Mouse (Mus musculus) embryo, embryonic 10.5 days (tissue): Measurements from ENCODE around the gene Rpl19.

Source experiments
- DNase-seq: peaks from one replicate; pipeline ENCODE4 v3.0.0-alpha.2; 2015; ENCODE audit warnings: low spot score

Rpl19 gene

GRCm38 (mm10) chr11:98022555-98023371 is 3.7 kb upstream of the Rpl19 start, which contains the start of gene Cacnb1:
Gene Cacnb1 (minus strand): TSS chr11:98023034.
- DNase-seq, result peak; percentile 84

DNA sequence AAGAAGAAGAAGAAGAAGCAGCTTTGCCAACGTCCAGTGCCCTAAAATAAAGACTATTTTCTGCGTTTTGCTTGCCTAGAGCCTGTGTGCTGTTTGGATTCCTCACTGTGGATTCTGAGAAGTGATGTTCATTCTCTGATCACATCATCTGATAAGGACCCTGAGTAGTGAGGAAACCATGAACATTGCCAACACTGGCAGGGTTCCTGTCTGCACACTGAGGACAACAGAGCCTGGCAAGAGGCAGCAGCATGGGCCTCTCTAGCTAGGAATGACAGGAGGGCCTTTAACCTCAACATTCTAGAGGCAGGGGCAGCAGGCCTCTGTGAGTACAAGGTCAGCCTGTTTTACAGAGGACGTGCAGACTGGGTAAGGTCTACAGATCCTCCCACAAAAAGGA is 2.0 kb upstream of the Rpl19 start:
- DNase-seq, result no peak

GRCm38 (mm10) chr11:98026248-98026569 is 301 bp upstream of the Rpl19 start:
- no peak for DNase-seq

GRCm38 (mm10) chr11:98027297-98027688 is 783 bp downstream of the Rpl19 start:
- DNase-seq, result no peak

- no peak for DNase-seq
Observed at GRCm38 (mm10) chr11:98027785-98028184, 1.3 kb downstream of the Rpl19 start.

- DNase-seq, result no peak
Observed at GRCm38 (mm10) chr11:98030701-98031442, 4.4 kb downstream of the Rpl19 start.

- DNase-seq, result peak; percentile 93
Observed at GRCm38 (mm10) chr11:98031443-98031770, 4.9 kb downstream of the Rpl19 start.

GRCm38 (mm10) chr11:98034061-98034460 is 7.6 kb downstream of the Rpl19 start:
- no peak for DNase-seq

DNA sequence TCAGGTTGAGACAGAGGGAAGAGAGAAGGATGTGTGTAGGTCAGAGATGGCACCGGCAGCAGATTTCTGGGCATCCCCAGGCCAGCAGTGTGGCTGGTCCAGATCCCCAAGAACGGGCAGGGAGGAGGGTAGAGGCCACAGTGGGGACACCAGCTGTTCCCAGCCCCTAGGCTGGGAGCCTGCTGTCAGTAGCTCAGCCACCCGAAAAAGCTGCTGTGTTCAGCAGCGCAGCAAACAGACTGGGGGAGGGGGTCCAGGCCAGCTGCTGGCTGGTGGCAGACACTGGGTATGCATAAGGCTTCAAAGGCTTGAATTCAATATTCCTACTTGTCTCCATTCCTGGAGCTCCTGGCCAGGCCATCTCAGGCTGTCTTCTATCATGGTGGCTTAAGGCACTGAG is 8.3 kb downstream of the Rpl19 start:
- DNase-seq, result peak; percentile 28

DNA sequence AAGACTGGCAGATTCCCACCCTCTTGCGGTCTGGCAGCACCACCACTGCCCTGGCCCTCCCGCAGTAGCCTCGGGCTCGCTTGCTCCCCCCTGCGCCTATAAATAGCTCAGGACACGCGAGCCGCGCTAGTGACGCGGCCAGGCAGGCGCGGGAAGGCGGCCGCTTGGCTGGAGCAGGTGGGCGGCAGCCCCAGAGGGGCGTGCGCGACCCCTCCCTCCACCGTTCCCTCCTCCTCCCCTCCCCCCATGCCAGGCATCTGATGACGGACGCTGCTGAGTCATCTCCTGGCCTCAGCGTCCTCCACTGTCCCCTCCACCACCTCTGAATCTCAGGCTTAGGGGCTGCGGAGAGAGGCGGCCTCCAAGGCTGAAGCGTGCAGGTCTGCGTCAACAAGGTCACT is 9.5 kb downstream of the Rpl19 start:
- DNase-seq, result peak; percentile 71

GRCm38 (mm10) chr11:98037871-98038270 is 11.4 kb downstream of the Rpl19 start:
- DNase-seq, result no peak

- no peak for DNase-seq
Observed at GRCm38 (mm10) chr11:98040975-98041374, 14.5 kb downstream of the Rpl19 start.

GRCm38 (mm10) chr11:98042741-98043140 is 16.2 kb downstream of the Rpl19 start:
- DNase-seq, result no peak

DNA sequence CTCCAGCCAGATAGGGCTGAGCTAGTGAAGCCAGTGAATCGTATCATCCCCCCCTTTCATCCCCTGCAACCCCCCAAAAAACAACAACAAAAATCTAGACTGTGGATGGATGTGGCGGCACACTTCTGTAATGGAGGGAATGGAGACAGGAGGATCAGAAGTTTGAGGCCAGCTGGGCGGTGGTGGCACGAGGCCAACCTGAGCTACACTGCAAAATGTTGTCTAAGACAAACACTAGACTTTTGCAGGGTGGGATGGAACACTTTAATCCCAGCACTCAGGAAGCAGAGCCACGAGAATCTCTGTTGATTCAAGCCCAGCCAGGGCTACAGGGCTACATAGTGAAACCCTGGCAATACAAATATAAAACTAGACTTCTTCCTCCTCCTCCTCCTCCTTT is 17.6 kb downstream of the Rpl19 start:
- no peak for DNase-seq

- DNase-seq, result no peak
Observed at GRCm38 (mm10) chr11:98045596-98045995, 19.1 kb downstream of the Rpl19 start.

DNA sequence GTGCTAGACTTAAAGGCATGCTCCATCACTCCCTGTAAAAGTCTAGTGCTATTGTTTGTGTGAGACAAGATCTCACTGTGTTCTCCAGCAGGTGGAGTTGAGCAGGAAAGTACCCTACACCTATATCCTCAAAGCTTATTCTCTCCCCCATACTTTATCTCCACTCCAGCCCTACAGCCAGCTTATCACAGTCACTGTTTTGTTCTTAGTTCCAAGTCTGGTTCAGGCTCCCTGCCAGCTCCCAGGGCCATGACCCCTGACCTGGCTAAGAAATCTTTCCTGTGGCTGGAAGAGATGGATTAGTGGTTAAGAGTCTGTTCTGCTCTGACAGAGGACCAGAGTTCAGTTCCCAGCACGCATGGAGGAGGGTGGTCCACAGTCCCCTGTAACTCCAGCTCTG is 20.0 kb downstream of the Rpl19 start:
- no peak for DNase-seq

GRCm38 (mm10) chr11:98047745-98048144 is 21.2 kb downstream of the Rpl19 start:
- no peak for DNase-seq

GRCm38 (mm10) chr11:98049672-98050519 is 23.4 kb downstream of the Rpl19 start:
- DNase-seq, result no peak

DNA sequence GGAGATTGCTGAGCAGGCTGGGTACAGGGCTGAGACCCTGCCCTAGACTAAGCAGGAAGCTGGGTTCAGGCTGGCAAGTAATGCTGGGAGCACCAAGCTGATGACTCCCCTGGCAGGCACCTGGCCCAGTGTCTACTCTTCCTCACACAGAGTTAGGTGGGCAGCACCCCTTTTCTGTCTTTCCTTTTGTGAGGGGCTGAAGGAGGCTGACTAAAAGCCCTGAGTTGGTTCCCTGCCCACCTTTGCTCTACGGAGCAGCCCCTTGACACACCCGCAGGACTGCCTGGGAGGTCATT is 24.0 kb downstream of the Rpl19 start:
- no peak for DNase-seq

GRCm38 (mm10) chr11:98050940-98051339 is 24.4 kb downstream of the Rpl19 start:
- no peak for DNase-seq

GRCm38 (mm10) chr11:98051611-98052128 is 25.2 kb downstream of the Rpl19 start:
- DNase-seq, result peak; percentile 40

DNA sequence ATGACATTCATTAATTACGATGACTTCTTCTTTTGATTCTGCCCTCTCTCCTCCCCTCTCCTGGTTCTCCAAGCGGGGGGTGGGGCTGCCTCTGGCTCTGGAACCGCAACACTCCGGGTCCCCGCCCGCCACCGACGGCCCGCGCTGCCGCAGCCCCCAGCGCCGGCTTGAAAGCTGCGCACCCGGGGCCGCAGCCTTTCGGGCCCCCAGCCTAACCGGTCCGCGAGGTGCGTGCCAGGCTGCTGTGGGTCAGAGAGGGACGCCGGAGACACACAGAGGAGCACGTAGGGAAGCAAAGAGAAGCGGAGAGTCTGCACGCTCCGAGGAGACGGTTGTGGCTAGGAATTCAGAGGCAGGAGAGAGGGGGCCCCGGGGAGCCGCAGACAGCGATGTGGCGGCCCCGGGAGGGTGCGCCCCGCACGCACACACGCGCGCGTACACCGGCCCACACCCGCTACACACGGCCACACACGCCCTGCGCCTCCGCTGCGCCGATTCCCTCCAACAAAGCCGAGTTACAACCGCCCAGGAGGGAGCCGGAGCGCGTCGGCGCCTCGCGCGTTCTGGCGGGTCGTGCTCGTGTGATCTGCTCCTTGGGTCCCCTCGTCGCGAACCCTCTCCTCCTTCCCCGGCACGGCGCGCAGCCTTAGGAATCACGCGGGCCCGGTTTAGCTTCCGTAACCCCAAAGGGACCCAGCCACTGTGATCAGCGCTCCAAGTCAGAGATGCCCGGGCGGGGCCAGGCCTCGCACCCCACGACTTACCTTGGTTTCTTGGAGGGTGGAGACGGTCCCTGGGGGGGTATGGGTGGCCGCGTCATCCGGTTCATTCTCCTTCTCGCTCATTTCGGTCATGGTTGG is 25.8 kb downstream of the Rpl19 start:
- DNase-seq, result peak; percentile 46
